Mouse (Mus musculus): Measurements from ENCODE around the gene Supt4a.

Gene Supt4a

DNA sequence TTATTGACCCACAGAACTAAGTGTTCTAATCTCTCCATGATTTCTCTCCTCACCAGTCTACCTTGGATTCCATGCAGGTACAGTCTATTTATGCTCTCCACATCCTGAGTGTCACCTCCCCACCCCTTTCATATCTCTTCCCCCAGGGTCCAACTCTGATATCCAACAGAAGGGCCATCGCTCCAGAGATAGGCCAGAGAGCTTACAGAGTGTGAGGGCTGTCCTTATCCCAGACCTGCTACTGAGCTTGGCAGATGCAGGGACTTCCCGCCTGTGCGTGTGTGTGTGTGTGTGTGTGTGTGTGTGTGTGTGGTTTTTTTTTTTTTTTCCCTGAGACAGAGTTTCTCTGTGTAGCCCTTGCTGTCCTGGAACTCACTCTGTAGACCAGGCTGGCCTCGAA, 31.4 kb downstream of the Supt4a start:
- no peak for DNase-seq (ENCODE audit: low spot score)

DNA sequence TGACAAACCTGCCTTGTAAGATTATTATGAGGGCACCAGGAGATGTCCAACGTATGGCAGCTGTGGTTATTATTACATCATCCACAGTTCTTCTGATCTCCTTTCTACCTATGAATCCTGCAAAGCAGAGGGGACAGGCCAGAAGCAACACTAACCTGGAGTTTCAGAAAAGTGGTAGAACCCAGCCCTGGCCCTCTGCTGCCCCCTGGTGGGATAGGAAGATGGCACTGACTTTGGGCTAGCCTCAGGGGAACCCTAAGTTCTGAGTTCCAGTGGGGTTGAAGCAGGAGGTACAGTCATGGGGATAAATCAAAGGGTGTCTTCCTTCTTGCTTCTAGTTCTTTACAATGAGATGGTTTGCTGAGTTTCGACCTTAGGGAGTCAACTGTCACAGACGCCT, 33.6 kb downstream of the Supt4a start:
- peak; percentile 78 for DNase-seq (ENCODE audit: low spot score)

DNA sequence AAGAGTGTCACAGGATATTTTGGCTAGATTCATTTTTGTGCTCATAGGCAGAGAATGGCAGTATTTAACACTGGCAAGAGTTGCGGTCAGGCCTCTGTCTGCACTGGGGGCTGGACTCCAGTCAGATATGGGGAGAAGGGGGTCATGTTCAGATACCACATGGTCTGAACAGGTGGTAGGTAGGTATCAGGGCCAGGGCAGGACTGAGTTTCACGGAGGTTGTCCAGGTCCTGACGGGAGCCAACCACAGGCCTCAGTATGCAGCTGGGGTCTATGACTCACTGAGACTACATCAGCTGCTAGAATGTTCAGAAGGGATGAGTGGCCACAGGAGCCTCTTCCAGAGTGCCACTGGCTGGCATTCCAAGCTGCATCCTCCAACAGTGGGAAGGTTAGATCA, 35.0 kb downstream of the Supt4a start:
- DNase-seq (ENCODE audit: low spot score) = no peak

DNA sequence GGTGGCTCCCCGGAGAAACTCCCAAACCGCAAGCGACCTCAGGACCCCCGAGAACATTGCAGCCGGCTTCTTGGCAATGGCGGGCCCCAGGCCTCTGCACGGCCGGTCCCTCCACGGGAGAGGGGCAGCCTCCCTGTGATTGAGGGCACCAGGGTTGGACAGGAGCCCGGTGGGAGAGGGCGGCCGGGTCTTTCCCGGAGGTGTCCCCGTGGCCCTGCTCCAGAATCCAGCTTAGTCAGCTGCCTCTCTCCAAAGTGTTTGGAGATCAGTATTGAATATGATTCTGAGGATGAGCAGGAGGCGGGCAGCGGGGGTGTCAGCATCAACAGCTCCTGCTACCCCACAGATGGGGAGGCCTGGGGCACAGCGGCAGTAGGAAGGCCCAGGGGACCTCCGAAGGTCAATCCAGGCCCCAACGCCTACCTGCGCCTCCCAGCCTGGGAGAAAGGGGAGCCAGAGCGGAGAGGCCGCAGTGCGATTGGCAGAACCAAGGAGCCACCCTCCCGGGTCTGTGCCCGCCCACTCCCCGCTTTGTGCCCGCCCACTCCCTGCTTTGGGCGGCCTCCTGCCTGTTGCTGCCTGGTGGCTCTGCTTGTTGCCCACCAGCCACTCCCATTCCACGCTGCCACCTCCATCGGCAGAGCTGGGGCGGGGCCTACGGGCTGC, 40.9 kb downstream of the Supt4a start:
- no peak for DNase-seq (ENCODE audit: low spot score)

DNA sequence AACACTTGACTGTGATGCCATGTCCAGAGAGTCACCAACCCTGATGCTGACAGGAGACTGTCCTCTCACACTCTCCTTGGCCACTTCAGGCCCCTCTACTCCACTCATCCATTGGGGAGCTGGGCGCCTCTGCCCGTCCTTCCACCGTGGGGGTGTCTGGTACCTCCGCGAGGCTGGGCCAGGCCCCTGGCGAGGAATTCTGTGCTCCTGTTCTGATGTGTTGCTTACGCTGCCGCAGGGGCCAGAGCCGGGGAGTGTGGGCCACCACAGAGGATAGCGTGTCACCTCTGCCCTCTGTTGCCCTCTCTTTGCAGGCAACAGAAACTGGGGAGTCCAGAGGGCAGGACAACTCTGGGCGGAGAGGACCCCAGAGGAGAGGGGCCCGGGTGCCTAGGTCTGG, 41.6 kb downstream of the Supt4a start:
- no peak for DNase-seq (ENCODE audit: low spot score)

DNA sequence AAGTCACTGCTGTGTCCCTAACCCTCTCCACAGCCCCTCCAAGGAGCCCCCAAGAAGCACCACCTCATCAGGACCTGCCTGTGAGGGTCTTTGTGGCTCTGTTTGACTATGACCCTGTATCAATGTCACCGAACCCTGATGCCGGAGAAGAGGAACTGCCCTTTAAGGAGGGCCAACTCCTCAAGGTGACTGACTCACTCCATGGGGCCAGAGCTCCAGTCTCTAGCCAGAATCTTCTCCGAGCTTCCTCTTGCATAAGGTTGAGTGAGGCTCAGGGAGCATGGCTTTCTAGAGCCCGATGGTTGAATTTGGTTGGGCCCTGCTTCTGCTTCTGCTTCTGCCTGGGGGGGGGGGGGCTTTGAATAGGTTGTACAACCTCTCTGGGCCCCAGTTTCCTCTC, 42.0 kb downstream of the Supt4a start:
- no peak for DNase-seq (ENCODE audit: low spot score)

DNA sequence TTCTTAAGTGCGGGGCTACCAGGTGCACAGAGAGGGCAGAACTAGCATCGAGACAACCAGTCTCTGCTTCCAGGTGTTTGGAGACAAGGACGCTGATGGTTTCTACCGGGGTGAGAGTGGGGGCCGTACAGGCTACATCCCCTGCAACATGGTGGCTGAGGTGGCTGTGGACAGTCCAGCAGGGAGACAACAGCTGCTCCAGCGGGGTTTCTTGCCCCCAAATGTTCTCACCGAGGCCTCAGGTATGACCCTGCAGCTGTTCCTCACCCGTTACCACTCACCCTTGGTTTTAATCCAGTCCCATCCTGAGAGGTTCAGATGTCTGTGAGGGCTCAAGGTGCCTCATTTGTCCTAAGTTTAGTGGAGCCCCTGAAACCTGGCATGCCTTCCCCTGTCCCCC, 42.8 kb downstream of the Supt4a start:
- DNase-seq (ENCODE audit: low spot score) = no peak

DNA sequence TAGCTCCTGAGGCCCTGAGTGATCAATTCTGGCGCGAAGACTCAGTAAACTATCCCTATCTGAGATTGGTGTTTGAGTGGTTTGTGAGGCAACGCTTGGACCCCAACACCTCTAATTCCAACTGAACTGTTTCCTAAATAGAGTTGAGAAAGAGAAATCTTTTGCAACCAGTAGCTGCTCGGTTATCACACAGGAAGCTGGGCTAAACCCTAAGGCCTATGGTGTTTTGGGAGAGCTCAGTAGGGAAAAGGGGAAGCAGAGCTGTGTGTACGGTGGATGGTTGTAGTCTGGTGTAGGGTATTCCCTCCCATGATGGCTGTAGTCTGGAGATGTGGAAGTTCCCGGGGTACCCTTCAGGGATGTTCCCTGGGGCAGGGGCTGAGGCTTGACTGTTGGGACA, 52.7 kb downstream of the Supt4a start:
- no peak for DNase-seq (ENCODE audit: low spot score)
